Comparison of ENCODE assay signal across 8 mouse cellular contexts in genomic region chr3:108017473-108018189, GRCm38 (mm10). TPM values are rescaled to one million over a fixed set of nuclear protein-coding genes. Genes with fewer than 3 reads are reported as not detected.
DNase-seq lines count a peak whose midpoint lies in the region; ATAC-seq and TF ChIP-seq lines count a peak whose summit lies in the region.

TSS of gene Gstm1 (minus strand) at chr3:108017973.

- H3K36me3 ChIP-seq in MEL (ENCODE audit: control insufficient read depth in 1 of 2, insufficient read depth in 2 of 2, low read length in 2 of 2), result peaks cover 0 to 3% of the 10 kb centered on the region in 2 experiments; a peak in 1 of 4 replicates
- no peaks in the 10 kb centered on the region for H3K36me3 ChIP-seq in lung, embryonic 16.5 days (ENCODE audit: control insufficient read depth, insufficient read depth, low read length)

- peak within 1 kb of the TSS; percentile 51 for H3K9ac ChIP-seq in MEL (ENCODE audit: control insufficient read depth, low read depth, low read length, poor library complexity, severe bottlenecking)
- peak within 1 kb of the TSS; percentile 55 for H3K9ac ChIP-seq in lung, embryonic 16.5 days (ENCODE audit: low read length)

- H3K27ac ChIP-seq in MEL (ENCODE audit: control insufficient read depth, low read depth, low read length), result no peak within 1 kb of the TSS
- H3K27ac ChIP-seq in lung, embryonic 16.5 days (ENCODE audit: low read length), result peak within 1 kb of the TSS; percentile 91

- H3K9me3 ChIP-seq in MEL (replicated peaks; ENCODE audit: insufficient read depth, low read length), result no peaks in the 10 kb centered on the region
- no peaks in the 10 kb centered on the region for H3K9me3 ChIP-seq in lung, embryonic 16.5 days (ENCODE audit: control insufficient read depth, low read length)

- no peaks in the 10 kb centered on the region for H3K79me2 ChIP-seq in MEL (ENCODE audit: control insufficient read depth, insufficient read depth, low read length, poor library complexity)

- peak in 1 of 2 experiments; percentile 36; a peak in 1 of 4 replicates for TF ChIP-seq POLR2A in MEL (IDR thresholded peaks at IDR 0.05; ENCODE audit: control insufficient read depth in 1 of 2, insufficient read depth in 1 of 2, low read depth in 1 of 2, low read length in 2 of 2, poor library complexity in 1 of 2)

- peak; percentile 85 to 91 for ATAC-seq in hematopoietic stem cell, adult 5-6 weeks (replicated peaks in 1 of 2; ENCODE audit: insufficient read depth in 1 of 2, low FRiP score in 2 of 2, low TSS enrichment in 1 of 2, low read depth in 1 of 2, poor library complexity in 2 of 2, severe bottlenecking in 2 of 2)
- peak; percentile 99 for ATAC-seq in lung, embryonic 16.5 days (ENCODE audit: low read depth)

- WGBS in lung, embryonic 16.5 days, result under 1% methylated on average over 31 of the region's 31 CpGs

- TF ChIP-seq CTCF in MEL (IDR thresholded peaks at IDR 0.05 in 2 of 3, conservative IDR thresholded peaks at IDR 0.05 in 1 of 3; ENCODE audit: control insufficient read depth in 1 of 3, insufficient read depth in 1 of 3, low read depth in 2 of 3, low read length in 3 of 3, poor library complexity in 1 of 3, severe bottlenecking in 1 of 3), result peak; percentile 60 to 82 (median 81)

- DNase-seq in MEL (ENCODE audit: low read depth, low spot score), result peak; percentile 94
- DNase-seq in cerebellum, adult 8-10 months, result peak; percentile 84
- DNase-seq in forelimb bud, embryonic 11.5 days (ENCODE audit: low read depth, low spot score), result peak; percentile 97
- DNase-seq in layer of hippocampus, adult 9-10 months (ENCODE audit: low spot score), result peak; percentile 85
- peak; percentile 81 for DNase-seq in ovary, postnatal 10 days (ENCODE audit: low spot score)
- DNase-seq in thymus, postnatal 10 days (ENCODE audit: low spot score in 2 of 2), result peak; percentile 73 to 76

- peak within 1 kb of the TSS; percentile 66 for H3K4me2 ChIP-seq in lung, embryonic 16.5 days (ENCODE audit: low read depth, low read length)

- H3K4me1 ChIP-seq in MEL (ENCODE audit: control insufficient read depth in 1 of 2, insufficient read depth in 2 of 2, low read length in 2 of 2), result peaks cover 0 to 18% of the 10 kb centered on the region in 2 experiments; a peak in 2 of 4 replicates
- peaks cover 11% of the 10 kb centered on the region for H3K4me1 ChIP-seq in lung, embryonic 16.5 days (replicated peaks; ENCODE audit: control insufficient read depth, insufficient read depth, low read length)

- H3K4me3 ChIP-seq in MEL (ENCODE audit: control insufficient read depth in 1 of 2, insufficient read depth in 1 of 2, low read depth in 2 of 2, low read length in 2 of 2), result peak within 1 kb of the TSS; percentile 43 to 48
- peak within 1 kb of the TSS; percentile 46 for H3K4me3 ChIP-seq in lung, embryonic 16.5 days (ENCODE audit: low read length)

- no peak for TF ChIP-seq EP300 in MEL (IDR thresholded peaks at IDR 0.05; ENCODE audit: low read depth in 1 of 2, low read length in 2 of 2)

- TF ChIP-seq RAD21 in MEL (IDR thresholded peaks at IDR 0.05; ENCODE audit: low read depth, low read length), result peak; percentile 50

- 0 out of 4 replicates have a peak, but pooled peaks cover 0 to 3% of the 10 kb centered on the region in 2 experiments for H3K27me3 ChIP-seq in MEL (ENCODE audit: control insufficient read depth in 1 of 2, insufficient read depth in 2 of 2, low read length in 2 of 2)
- H3K27me3 ChIP-seq in lung, embryonic 16.5 days (ENCODE audit: control insufficient read depth, insufficient read depth, low read depth, low read length), result no peaks in the 10 kb centered on the region

TF ChIP-seq in MEL, 35 proteins besides CTCF, POLR2A, EP300 and RAD21:
- TF ChIP-seq SMC3 (IDR thresholded peaks at IDR 0.05; ENCODE audit: low read depth, low read length), result peak; percentile 74
- TF ChIP-seq TBP (IDR thresholded peaks at IDR 0.05; ENCODE audit: low read depth, low read length), result 0 out of 2 replicates have a peak, but pooled peaks have one; percentile 23
- TF ChIP-seq TCF12 (IDR thresholded peaks at IDR 0.05; ENCODE audit: low read depth, low read length), result no peak
- TF ChIP-seq BHLHE40 (IDR thresholded peaks at IDR 0.05; ENCODE audit: borderline replicate concordance, low read depth, low read length), result peak; percentile 43; the same call in 1 of the 2 replicates
- TF ChIP-seq SIN3A (IDR thresholded peaks at IDR 0.05; ENCODE audit: low read length), result peak; percentile 63
- 0 out of 2 replicates have a peak, but pooled peaks have one; percentile 24 for TF ChIP-seq ELF1 (IDR thresholded peaks at IDR 0.05; ENCODE audit: low read depth, low read length)

RNA-seq across cellular contexts. Expression of gene Gstm1, which starts in this region (rescaled TPM):
- total RNA-seq in MEL (2012; rRNA removed), result 0.20 and 0.31 TPM in 2 replicates
- polyA plus RNA-seq in MEL (2012; ENCODE audit: insufficient read depth in 1 of 2, insufficient read length in 2 of 2, low read depth in 1 of 2, low replicate concordance in 2 of 2, missing spikeins in 1 of 2), result 1 to 10 TPM in 1 of 2 experiments, not detected in 1; 6.7 TPM
- 104 and 128 TPM in 2 replicates for total RNA-seq in hematopoietic stem cell, adult 5-6 weeks (2017)
- 83.0 and 91.2 TPM in 2 replicates for polyA plus RNA-seq in lung, embryonic 16.5 days (2015; fragmentation: Nextera tagmentation; extraction: Ambion mirVana)

Comparison
In these comparisons a context has a peak if more than half of its experiments do, and no peak if none do; other contexts are left out.
1. RNA of gene Gstm1 (total RNA-seq): 104 to 128 TPM in hematopoietic stem cell, adult 5-6 weeks; 0.20 to 0.31 TPM in MEL; every median in the first group is over 10 times any median in the second.
2. RNA of gene Gstm1 (polyA plus RNA-seq): 83.0 to 91.2 TPM in lung, embryonic 16.5 days; 6.7 TPM in MEL; every median in the first group is over 10 times any median in the second.
3. Peak in every context shown above with its lines, with median percentiles within 50 percentile points of each other: DNase-seq.